Comparison of ENCODE assay signal across 9 mouse cellular contexts in the genomic region with DNA sequence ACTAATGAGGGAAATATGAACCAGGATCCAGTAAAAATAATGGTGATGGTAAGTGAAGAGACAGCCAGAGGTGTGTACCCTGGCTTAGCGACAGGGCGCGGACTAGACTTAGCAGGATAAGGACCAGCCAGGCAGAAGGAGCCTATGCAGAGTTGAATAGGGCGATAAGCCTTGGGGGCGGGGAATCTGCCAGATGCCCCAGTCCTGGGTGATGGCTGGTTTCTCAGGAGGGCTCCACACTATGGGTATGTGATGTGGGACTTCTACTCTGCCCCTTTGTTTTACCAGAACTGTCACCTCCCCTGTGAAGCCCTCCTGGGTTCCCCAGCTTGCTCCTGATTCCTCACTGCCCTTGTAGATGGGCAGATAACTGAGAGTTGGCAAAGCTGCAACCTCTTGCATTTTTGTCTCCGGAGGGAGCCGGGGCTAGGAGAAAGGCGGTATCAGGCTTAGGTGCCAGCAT. TPM values are rescaled to one million over a fixed set of nuclear protein-coding genes. Genes with fewer than 3 reads are reported as not detected.
DNase-seq lines count a peak whose midpoint lies in the region; ATAC-seq and TF ChIP-seq lines count a peak whose summit lies in the region.
"Had no signal": no experiment of that assay in that cellular context is flagged by ENCODE, and none has a peak within 500 bp of the region (broad histone marks: within the 10 kb centered on the region; RNA-seq: fewer than 3 reads in every experiment).

No protein-coding gene starts in this region.

- no peaks in the 10 kb centered on the region for H3K9me3 ChIP-seq in heart, embryonic 12.5 days (replicated peaks)
- no peaks in the 10 kb centered on the region for H3K9me3 ChIP-seq in MEL (replicated peaks; ENCODE audit: insufficient read depth, low read length)
- no peaks in the 10 kb centered on the region for H3K9me3 ChIP-seq in hindbrain, postnatal 0 days (ENCODE audit: low read length)
- H3K9me3 ChIP-seq in midbrain, embryonic 14.5 days (ENCODE audit: control insufficient read depth, low read length), result no peaks in the 10 kb centered on the region
- H3K9me3 ChIP-seq: lung, embryonic 15.5 days had no signal

- no peak for TF ChIP-seq RAD21 in MEL (IDR thresholded peaks at IDR 0.05; ENCODE audit: low read depth, low read length)

- H3K4me1 ChIP-seq in heart, embryonic 12.5 days (replicated peaks), result peaks cover 24% of the 10 kb centered on the region
- peaks cover 11 to 27% of the 10 kb centered on the region in 2 experiments; a peak in 3 of 4 replicates for H3K4me1 ChIP-seq in MEL (ENCODE audit: control insufficient read depth in 1 of 2, insufficient read depth in 2 of 2, low read length in 2 of 2)
- H3K4me1 ChIP-seq in hindbrain, postnatal 0 days (ENCODE audit: insufficient read depth, low read length), result peaks cover 20% of the 10 kb centered on the region
- peaks cover 31% of the 10 kb centered on the region for H3K4me1 ChIP-seq in midbrain, embryonic 14.5 days (ENCODE audit: control insufficient read depth, insufficient read depth, low read length)

- peak in 1 of 2 experiments; percentile 52; a peak in 1 of 4 replicates for TF ChIP-seq POLR2A in MEL (IDR thresholded peaks at IDR 0.05; ENCODE audit: control insufficient read depth in 1 of 2, insufficient read depth in 1 of 2, low read depth in 1 of 2, low read length in 2 of 2, poor library complexity in 1 of 2)

- no peak for TF ChIP-seq CTCF in MEL (IDR thresholded peaks at IDR 0.05 in 2 of 3, conservative IDR thresholded peaks at IDR 0.05 in 1 of 3; ENCODE audit: control insufficient read depth in 1 of 3, insufficient read depth in 1 of 3, low read depth in 2 of 3, low read length in 3 of 3, poor library complexity in 1 of 3, severe bottlenecking in 1 of 3)
- no peak for TF ChIP-seq CTCF in hindbrain, postnatal 0 days (IDR thresholded peaks at IDR 0.05; ENCODE audit: low read depth)

- no peak overlapping the region for H3K27ac ChIP-seq in heart, embryonic 12.5 days (ENCODE audit: poor library complexity, severe bottlenecking)
- peak overlapping the region; percentile 87 for H3K27ac ChIP-seq in MEL (ENCODE audit: control insufficient read depth, low read depth, low read length)
- 0 out of 2 replicates have a peak overlapping the region, but pooled peaks have one; percentile 5 for H3K27ac ChIP-seq in hindbrain, postnatal 0 days
- peak overlapping the region; percentile 26; the same call in 1 of the 2 replicates for H3K27ac ChIP-seq in midbrain, embryonic 14.5 days (replicated peaks; ENCODE audit: low read depth, low read length)
- H3K27ac ChIP-seq: lung, embryonic 15.5 days had no signal

- ATAC-seq in heart, embryonic 12.5 days (ENCODE audit: insufficient number of reproducible peaks, low FRiP score), result peak; percentile 54; the same call in 1 of the 2 replicates
- peak; percentile 39; the same call in 1 of the 2 replicates for ATAC-seq in hindbrain, postnatal 0 days
- ATAC-seq in midbrain, embryonic 14.5 days (ENCODE audit: low FRiP score, low TSS enrichment), result no peak

- H3K79me2 ChIP-seq in MEL (ENCODE audit: control insufficient read depth, insufficient read depth, low read length, poor library complexity), result peaks cover 13% of the 10 kb centered on the region

- no peak overlapping the region for H3K4me3 ChIP-seq in heart, embryonic 12.5 days
- H3K4me3 ChIP-seq in MEL (ENCODE audit: control insufficient read depth in 1 of 2, insufficient read depth in 1 of 2, low read depth in 2 of 2, low read length in 2 of 2), result no peak overlapping the region; a peak in 1 of 4 replicates
- no peak overlapping the region for H3K4me3 ChIP-seq in hindbrain, postnatal 0 days (ENCODE audit: low read length)
- no peak overlapping the region for H3K4me3 ChIP-seq in midbrain, embryonic 14.5 days (replicated peaks; ENCODE audit: low read depth, low read length)
- H3K4me3 ChIP-seq: lung, embryonic 15.5 days had no signal

- no peak for TF ChIP-seq EP300 in MEL (IDR thresholded peaks at IDR 0.05; ENCODE audit: low read depth in 1 of 2, low read length in 2 of 2)

- peak overlapping the region; percentile 37; the same call in 1 of the 2 replicates for H3K4me2 ChIP-seq in heart, embryonic 12.5 days
- H3K4me2 ChIP-seq in hindbrain, postnatal 0 days (ENCODE audit: low read depth, low read length), result peak overlapping the region; percentile 34; the same call in 1 of the 2 replicates
- H3K4me2 ChIP-seq in midbrain, embryonic 14.5 days (ENCODE audit: low read length), result peak overlapping the region; percentile 20

- no peak for DNase-seq in heart, adult 18-20 months
- peak; percentile 73 for DNase-seq in MEL (ENCODE audit: low read depth, low spot score)
- DNase-seq in hindbrain, postnatal 0 days (ENCODE audit: low spot score), result no peak
- peak; percentile 30 for DNase-seq in midbrain, embryonic 14.5 days
- no peak for DNase-seq in adrenal gland, postnatal 14 days
- DNase-seq in gastrocnemius, postnatal 25 days, result no peak
- no peak for DNase-seq in layer of hippocampus, adult 9-10 months (ENCODE audit: low spot score)

- no peak overlapping the region for H3K9ac ChIP-seq in heart, embryonic 12.5 days
- peak overlapping the region; percentile 55 for H3K9ac ChIP-seq in MEL (ENCODE audit: control insufficient read depth, low read depth, low read length, poor library complexity, severe bottlenecking)
- H3K9ac ChIP-seq in hindbrain, postnatal 0 days (replicated peaks; ENCODE audit: low read length), result 0 out of 2 replicates have a peak overlapping the region, but pooled peaks have one; percentile 10
- H3K9ac ChIP-seq in midbrain, embryonic 14.5 days (replicated peaks; ENCODE audit: low read length), result no peak overlapping the region; the same call in 1 of the 2 replicates
- H3K9ac ChIP-seq: lung, embryonic 15.5 days had no signal

- no peaks in the 10 kb centered on the region for H3K36me3 ChIP-seq in heart, embryonic 12.5 days
- peaks cover 0 to 20% of the 10 kb centered on the region in 2 experiments; a peak in 2 of 4 replicates for H3K36me3 ChIP-seq in MEL (ENCODE audit: control insufficient read depth in 1 of 2, insufficient read depth in 2 of 2, low read length in 2 of 2)
- no peaks in the 10 kb centered on the region for H3K36me3 ChIP-seq in hindbrain, postnatal 0 days (ENCODE audit: insufficient read depth, low read length)
- no peaks in the 10 kb centered on the region for H3K36me3 ChIP-seq in midbrain, embryonic 14.5 days (ENCODE audit: control insufficient read depth, insufficient read depth, low read length)
- H3K36me3 ChIP-seq: lung, embryonic 15.5 days had no signal

- WGBS in heart, embryonic 12.5 days, result 23% methylated on average over 8 of the region's 8 CpGs
- 35% methylated on average over 8 of the region's 8 CpGs for WGBS in hindbrain, postnatal 0 days
- 29% methylated on average over 8 of the region's 8 CpGs for WGBS in midbrain, embryonic 14.5 days

- H3K27me3 ChIP-seq in heart, embryonic 12.5 days (replicated peaks), result peaks cover 30% of the 10 kb centered on the region
- no peaks in the 10 kb centered on the region for H3K27me3 ChIP-seq in MEL (ENCODE audit: control insufficient read depth in 1 of 2, insufficient read depth in 2 of 2, low read length in 2 of 2)
- no peaks in the 10 kb centered on the region for H3K27me3 ChIP-seq in hindbrain, postnatal 0 days (ENCODE audit: insufficient read depth, low read length)
- H3K27me3 ChIP-seq in midbrain, embryonic 14.5 days (ENCODE audit: control insufficient read depth, insufficient read depth, low read length), result no peaks in the 10 kb centered on the region

TF ChIP-seq in MEL, 35 proteins besides CTCF, POLR2A, EP300 and RAD21 (continues in another document):
- TF ChIP-seq GATA1 (IDR thresholded peaks at IDR 0.05; ENCODE audit: low read depth, low read length), result peak; percentile 63
- TF ChIP-seq POLR2AphosphoS5 (IDR thresholded peaks at IDR 0.05; ENCODE audit: borderline replicate concordance, low read depth, low read length), result no peak
- peak; percentile 57 for TF ChIP-seq TBP (IDR thresholded peaks at IDR 0.05; ENCODE audit: low read depth, low read length)

RNA-seq across cellular contexts. Expression of gene Rpl3, which starts 6.4 kb away (rescaled TPM):
- polyA plus RNA-seq in heart, embryonic 12.5 days (2016; fragmentation: Nextera tagmentation; extraction: Ambion mirVana), result 601 and 631 TPM in 2 replicates
- 100 to 1,000 TPM; 163 to 184 TPM for total RNA-seq in heart, adult 18-20 months (2021)
- 1,686 and 1,722 TPM in 2 replicates for total RNA-seq in MEL (2012; rRNA removed)
- 1,000 to 10,000 TPM in 1 of 2 experiments, 100 to 1,000 TPM in 1; 543 to 1,096 TPM for polyA plus RNA-seq in MEL (2012; ENCODE audit: insufficient read depth in 1 of 2, insufficient read length in 2 of 2, low read depth in 1 of 2, low replicate concordance in 2 of 2, missing spikeins in 1 of 2)
- total RNA-seq in hindbrain, postnatal 0 days (2014; rRNA removed), result 599 and 600 TPM in 2 replicates
- polyA plus RNA-seq in hindbrain, postnatal 0 days (2015; fragmentation: Nextera tagmentation; extraction: Ambion mirVana), result 527 and 544 TPM in 2 replicates
- 681 and 724 TPM in 2 replicates for polyA plus RNA-seq in midbrain, embryonic 14.5 days (2014; fragmentation: Nextera tagmentation; extraction: Ambion mirVana)
- 594 and 691 TPM in 2 replicates for total RNA-seq in adrenal gland, postnatal 14 days (2021)
- total RNA-seq in gastrocnemius, postnatal 25 days (2021), result 10 to 100 TPM; 48.4 to 80.1 TPM

RNA-seq across cellular contexts. Expression of gene Syngr1, which starts 6.9 kb away (rescaled TPM):
- polyA plus RNA-seq in heart, embryonic 12.5 days (2016; fragmentation: Nextera tagmentation; extraction: Ambion mirVana), result 17.2 and 19.0 TPM in 2 replicates
- 100 to 1,000 TPM in 1 of 2 experiments, 10 to 100 TPM in 1; 80.2 to 107 TPM for total RNA-seq in heart, adult 18-20 months (2021)
- total RNA-seq in MEL (2012; rRNA removed), result 93.7 and 105 TPM in 2 replicates
- polyA plus RNA-seq in MEL (2012; ENCODE audit: insufficient read depth in 1 of 2, insufficient read length in 2 of 2, low read depth in 1 of 2, low replicate concordance in 2 of 2, missing spikeins in 1 of 2), result 100 to 1,000 TPM in 1 of 2 experiments, not detected in 1; 115 TPM
- 155 and 157 TPM in 2 replicates for total RNA-seq in hindbrain, postnatal 0 days (2014; rRNA removed)
- polyA plus RNA-seq in hindbrain, postnatal 0 days (2015; fragmentation: Nextera tagmentation; extraction: Ambion mirVana), result 73.4 and 78.6 TPM in 2 replicates
- polyA plus RNA-seq in midbrain, embryonic 14.5 days (2014; fragmentation: Nextera tagmentation; extraction: Ambion mirVana), result 26.3 and 39.4 TPM in 2 replicates
- total RNA-seq in adrenal gland, postnatal 14 days (2021), result 28.5 and 29.8 TPM in 2 replicates
- 10 to 100 TPM; 34.6 to 37.7 TPM for total RNA-seq in gastrocnemius, postnatal 25 days (2021)

RNA-seq across cellular contexts. Expression of gene Tab1, which starts 34.9 kb away (rescaled TPM):
- 30.5 TPM in 2 replicates for polyA plus RNA-seq in heart, embryonic 12.5 days (2016; fragmentation: Nextera tagmentation; extraction: Ambion mirVana)
- total RNA-seq in heart, adult 18-20 months (2021), result 10 to 100 TPM; 14.8 to 18.4 TPM
- 18.2 and 23.3 TPM in 2 replicates for total RNA-seq in MEL (2012; rRNA removed)
- 10 to 100 TPM in 1 of 2 experiments, not detected in 1; 31.1 TPM for polyA plus RNA-seq in MEL (2012; ENCODE audit: insufficient read depth in 1 of 2, insufficient read length in 2 of 2, low read depth in 1 of 2, low replicate concordance in 2 of 2, missing spikeins in 1 of 2)
- 55.0 and 58.6 TPM in 2 replicates for total RNA-seq in hindbrain, postnatal 0 days (2014; rRNA removed)
- polyA plus RNA-seq in hindbrain, postnatal 0 days (2015; fragmentation: Nextera tagmentation; extraction: Ambion mirVana), result 26.5 and 27.9 TPM in 2 replicates
- 37.9 and 42.5 TPM in 2 replicates for polyA plus RNA-seq in midbrain, embryonic 14.5 days (2014; fragmentation: Nextera tagmentation; extraction: Ambion mirVana)
- 14.6 and 23.0 TPM in 2 replicates for total RNA-seq in adrenal gland, postnatal 14 days (2021)
- total RNA-seq in gastrocnemius, postnatal 25 days (2021), result 10 to 100 TPM; 13.8 to 14.6 TPM

Comparison
In these comparisons a context has a peak if more than half of its experiments do, and no peak if none do; other contexts are left out.
1. H3K9ac ChIP-seq: peak in MEL (single experiment) and hindbrain, postnatal 0 days (single experiment); none in heart, embryonic 12.5 days (single experiment) and midbrain, embryonic 14.5 days (single experiment).
2. DNase-seq: peak in MEL (single experiment) and midbrain, embryonic 14.5 days (single experiment); none in heart, adult 18-20 months (0 of 2), hindbrain, postnatal 0 days (single experiment), adrenal gland, postnatal 14 days (single experiment), gastrocnemius, postnatal 25 days (single experiment) and layer of hippocampus, adult 9-10 months (single experiment).
3. Peak in every context shown above with its lines, with median percentiles within 50 percentile points of each other: H3K4me2 ChIP-seq.